Mouse (Mus musculus) neural tube, embryonic 13.5 days (tissue): ENCODE results near the gene Laptm5. TPM values are rescaled to one million over a fixed set of nuclear protein-coding genes. Genes with fewer than 3 reads are reported as not detected.

Source experiments
- ATAC-seq: fragments of 200-750 bp; cut with Nextera tagmentation; 2 replicates; pipeline ENCODE4 v1.8.0; 2017; ENCODE audit warnings: low read depth, mild to moderate bottlenecking, moderate TSS enrichment, moderate library complexity
- H3K27ac ChIP-seq: fragments of 300-500 bp; sonication (generic); replicated peaks from 2 replicates; pipeline ENCODE4 v1.5.1; 2015; ENCODE audit warnings: moderate library complexity, mild to moderate bottlenecking, inconsistent platforms
- H3K27me3 ChIP-seq: fragments of 300-500 bp; sonication (generic); 2 replicates; pipeline ENCODE4 v1.6.1; 2015; ENCODE audit warnings: mild to moderate bottlenecking, inconsistent platforms
- H3K36me3 ChIP-seq: fragments of 300-500 bp; sonication (generic); 2 replicates; pipeline ENCODE4 v1.6.1; 2015; ENCODE audit warnings: mild to moderate bottlenecking, inconsistent platforms
- H3K4me1 ChIP-seq: fragments of 300-500 bp; sonication (generic); replicated peaks from 2 replicates; pipeline ENCODE4 v1.6.1; 2015; ENCODE audit warnings: inconsistent platforms
- H3K4me2 ChIP-seq: fragments of 300-500 bp; sonication (generic); 2 replicates; pipeline ENCODE4 v1.6.1; 2015; ENCODE audit warnings: inconsistent platforms, mild to moderate bottlenecking, moderate library complexity
- H3K4me3 ChIP-seq: fragments of 300-500 bp; sonication (generic); 2 replicates; pipeline ENCODE4 v1.5.1; 2015; ENCODE audit warnings: mild to moderate bottlenecking, inconsistent platforms
- H3K9ac ChIP-seq: fragments of 300-500 bp; sonication (generic); 2 replicates; pipeline ENCODE4 v1.6.1; 2015; ENCODE audit warnings: moderate library complexity, mild to moderate bottlenecking, inconsistent platforms
- H3K9me3 ChIP-seq: fragments of 300-500 bp; sonication (generic); 2 replicates; pipeline ENCODE4 v1.6.1; 2016; ENCODE audit warnings: inconsistent platforms
- WGBS: fragments of 180-500 bp; shearing (Covaris S2); methylation state at CpG from one replicate; pipeline ENCODE4 v1.1.7; 2015; 5-methylcytosine and 5-hydroxymethylcytosine counted together
- polyA plus RNA-seq: library from polyadenylated mRNA; unstranded; fragments of >200 nt; fragmentation: Nextera tagmentation; extraction: Ambion mirVana; gene quantifications from 2 replicates; pipeline ENCODE4 v1.2.1, GENCODE M21; 2015

The Laptm5 gene
- polyA plus RNA-seq, 1 experiment from 2014 or later, result 31.7 TPM

GRCm38 (mm10) chr4:130882762-130883161 is 30.2 kb upstream of the Laptm5 start:
- no peak overlapping the region for H3K4me3 ChIP-seq
- ATAC-seq, result no peak
- no peaks in the 10 kb centered on the region for H3K9me3 ChIP-seq
- H3K27me3 ChIP-seq, result peaks cover 34% of the 10 kb centered on the region
- H3K4me2 ChIP-seq, result no peak overlapping the region
- H3K36me3 ChIP-seq, result no peaks in the 10 kb centered on the region
- peaks cover 23% of the 10 kb centered on the region for H3K4me1 ChIP-seq
- WGBS, result 75% methylated on average over 15 of the region's 15 CpGs
- H3K9ac ChIP-seq, result no peak overlapping the region
- no peak overlapping the region for H3K27ac ChIP-seq

DNA sequence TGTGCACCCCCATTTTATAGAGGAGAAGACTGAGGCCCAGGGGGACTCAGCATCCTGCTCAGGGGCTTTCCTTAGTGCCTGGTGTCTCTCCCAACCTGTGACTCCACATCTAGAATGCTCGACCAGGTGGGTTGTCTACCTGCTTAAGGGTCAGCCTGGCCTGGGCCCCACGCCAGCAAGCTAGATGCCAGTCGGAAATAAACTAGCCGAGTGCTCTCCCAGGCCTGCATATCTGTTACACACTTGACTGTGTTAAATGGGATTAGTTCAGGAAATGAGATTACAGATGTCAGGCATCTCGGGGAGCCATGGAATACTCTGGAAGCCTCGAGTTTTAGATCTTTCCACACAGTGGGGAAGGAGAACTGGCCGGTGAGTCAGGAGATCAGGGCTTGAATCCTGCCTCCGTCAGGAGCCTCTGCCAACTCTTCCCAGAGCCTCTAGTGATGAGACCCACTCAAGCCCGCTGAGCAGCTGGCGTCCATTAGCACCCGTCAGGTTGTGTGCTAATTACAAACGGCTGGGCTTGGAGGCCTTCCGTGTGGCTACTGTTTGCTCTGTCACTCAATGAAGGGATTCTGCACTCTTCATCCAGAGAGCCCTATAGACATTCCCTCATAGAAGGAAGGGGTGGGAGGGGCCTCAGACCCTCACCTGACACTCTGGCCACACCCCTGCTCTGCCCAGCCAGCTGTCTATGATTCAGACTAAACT is 28.9 kb upstream of the Laptm5 start:
- H3K36me3 ChIP-seq, result no peaks in the 10 kb centered on the region
- no peak overlapping the region for H3K4me2 ChIP-seq
- H3K4me1 ChIP-seq, result peaks cover 12% of the 10 kb centered on the region
- no peak overlapping the region for H3K4me3 ChIP-seq
- no peak for ATAC-seq
- H3K27ac ChIP-seq, result no peak overlapping the region
- WGBS, result 61% methylated on average over 13 of the region's 13 CpGs
- H3K9me3 ChIP-seq, result no peaks in the 10 kb centered on the region
- H3K27me3 ChIP-seq, result peaks cover 34% of the 10 kb centered on the region
- H3K9ac ChIP-seq, result no peak overlapping the region

- ATAC-seq, result no peak
- peaks cover 21% of the 10 kb centered on the region for H3K27me3 ChIP-seq
- H3K4me1 ChIP-seq, result peaks cover 15% of the 10 kb centered on the region
- H3K4me2 ChIP-seq, result no peak overlapping the region
- H3K27ac ChIP-seq, result no peak overlapping the region
- H3K4me3 ChIP-seq, result no peak overlapping the region
- no peak overlapping the region for H3K9ac ChIP-seq
- WGBS, result 14% methylated on average over 11 of the region's 11 CpGs
- H3K36me3 ChIP-seq, result no peaks in the 10 kb centered on the region
- no peaks in the 10 kb centered on the region for H3K9me3 ChIP-seq
Measured at GRCm38 (mm10) chr4:130887148-130887745, 25.7 kb upstream of the Laptm5 start.

- Histone ChIP-seq H3K4me2 (no peak overlapping the region), H3K4me1 (peaks cover 15% of the 10 kb centered on the region), H3K27me3 (peaks cover 14% of the 10 kb centered on the region), H3K9me3 (no peaks in the 10 kb centered on the region), H3K4me3 (no peak overlapping the region), H3K9ac (no peak overlapping the region), H3K36me3 (no peaks in the 10 kb centered on the region), H3K27ac (no peak overlapping the region)
- ATAC-seq, result no peak
- WGBS, result 54% methylated on average over 10 of the region's 11 CpGs
Measured at GRCm38 (mm10) chr4:130889777-130890510, 23.0 kb upstream of the Laptm5 start.

GRCm38 (mm10) chr4:130890511-130890840 is 22.4 kb upstream of the Laptm5 start:
- ATAC-seq, result no peak

DNA sequence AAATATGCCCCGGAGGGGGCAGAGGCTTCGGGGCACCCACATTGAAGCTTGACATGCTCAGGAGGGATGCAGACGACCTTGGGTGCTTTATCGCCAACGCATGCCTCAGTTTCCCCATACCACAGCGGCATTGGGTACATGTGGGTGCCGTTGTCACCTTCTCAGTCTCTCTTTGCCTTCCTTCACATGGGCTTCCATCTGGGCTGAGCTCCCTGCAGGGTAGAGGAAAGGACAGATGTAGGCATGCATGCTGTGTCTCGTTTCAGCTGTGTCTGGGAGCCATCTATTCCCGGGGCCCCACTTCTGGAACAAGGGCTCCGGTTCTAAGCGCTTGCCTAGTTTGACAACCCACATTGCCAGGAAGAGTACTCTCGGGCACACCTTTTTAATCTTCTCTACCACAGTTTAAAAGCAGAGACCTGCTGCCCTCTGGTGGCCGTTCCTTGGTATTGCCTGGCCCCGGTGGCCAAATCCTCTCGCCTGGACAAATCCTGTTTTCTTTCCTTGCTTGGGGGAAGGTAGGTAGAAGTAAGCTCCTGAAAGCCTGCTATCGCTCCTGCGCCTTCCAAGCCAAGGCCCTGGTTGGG is 20.8 kb upstream of the Laptm5 start:
- peak; percentile 56; the same call in 1 of the 2 replicates for ATAC-seq
- 40% methylated on average over 17 of the region's 17 CpGs for WGBS
- no peak overlapping the region for H3K4me3 ChIP-seq

More at GRCm38 (mm10) chr4:130890511-130890840, 22.4 kb upstream of the Laptm5 start:
- Histone ChIP-seq H3K9ac (no peak overlapping the region), H3K4me2 (no peak overlapping the region), H3K27ac (no peak overlapping the region), H3K36me3 (no peaks in the 10 kb centered on the region), H3K27me3 (peaks cover 12% of the 10 kb centered on the region), H3K9me3 (no peaks in the 10 kb centered on the region), H3K4me1 (peaks cover 15% of the 10 kb centered on the region), H3K4me3 (no peak overlapping the region)

DNA sequence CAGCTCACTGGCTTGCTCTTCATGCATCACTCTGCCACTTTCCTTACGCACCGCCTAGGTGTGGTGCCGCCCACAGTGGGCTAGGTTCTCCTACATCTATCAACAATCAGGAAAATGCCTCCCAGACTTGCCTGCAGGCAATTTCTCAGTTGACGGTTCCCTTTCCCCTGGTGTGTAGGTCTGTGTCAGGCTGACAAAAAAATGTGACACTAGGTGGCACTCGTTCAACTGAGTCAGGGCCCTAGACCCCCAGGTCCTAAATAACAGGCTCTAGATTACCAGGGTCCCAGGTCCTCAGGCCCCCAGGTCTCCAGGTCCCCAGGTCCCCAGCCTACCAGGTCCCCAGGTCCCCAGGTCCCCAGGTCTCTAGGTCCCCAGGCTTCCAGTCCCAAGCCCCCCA is 19.2 kb upstream of the Laptm5 start:
- Histone ChIP-seq H3K9ac (no peak overlapping the region), H3K36me3 (no peaks in the 10 kb centered on the region), H3K4me2 (no peak overlapping the region), H3K27ac (no peak overlapping the region), H3K4me3 (no peak overlapping the region), H3K4me1 (peaks cover 9% of the 10 kb centered on the region), H3K27me3 (peaks cover 12% of the 10 kb centered on the region), H3K9me3 (no peaks in the 10 kb centered on the region)
- 63% methylated on average over 5 of the region's 5 CpGs for WGBS
- ATAC-seq, result no peak

More for the DNA sequence above, 20.8 kb upstream of the Laptm5 start:
- Histone ChIP-seq H3K4me1 (peaks cover 15% of the 10 kb centered on the region), H3K9ac (no peak overlapping the region), H3K9me3 (no peaks in the 10 kb centered on the region), H3K27me3 (peaks cover 12% of the 10 kb centered on the region), H3K27ac (no peak overlapping the region), H3K4me2 (no peak overlapping the region), H3K36me3 (no peaks in the 10 kb centered on the region)

- Histone ChIP-seq H3K27ac (no peak overlapping the region), H3K27me3 (peaks cover 3% of the 10 kb centered on the region; the same call in 1 of the 2 replicates), H3K9ac (no peak overlapping the region), H3K9me3 (no peaks in the 10 kb centered on the region), H3K4me3 (no peak overlapping the region), H3K36me3 (no peaks in the 10 kb centered on the region), H3K4me1 (peaks cover under 1% of the 10 kb centered on the region; the same call in 1 of the 2 replicates), H3K4me2 (no peak overlapping the region)
- 94% methylated on average over 6 of the region's 6 CpGs for WGBS
- no peak for ATAC-seq
Measured at GRCm38 (mm10) chr4:130895701-130896100, 17.2 kb upstream of the Laptm5 start.

DNA sequence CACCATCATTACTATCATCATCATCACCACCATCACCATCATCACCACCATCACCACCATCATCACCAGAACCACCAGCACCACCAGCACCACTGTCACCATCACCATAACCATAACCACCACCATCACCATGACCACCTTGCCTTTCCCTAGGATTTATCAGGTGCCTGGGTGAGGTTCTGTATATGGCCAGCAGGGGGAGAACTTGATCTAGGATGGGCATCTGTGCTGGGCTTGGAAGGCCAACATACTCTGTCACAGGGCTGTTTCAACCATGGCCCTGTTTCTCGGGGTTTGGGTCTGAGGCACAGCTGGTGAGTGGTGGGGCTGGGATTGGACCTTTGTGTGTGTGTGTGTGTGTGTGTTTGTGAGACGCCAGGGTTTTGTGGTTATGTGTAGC is 16.6 kb upstream of the Laptm5 start:
- Histone ChIP-seq H3K4me2 (no peak overlapping the region), H3K27me3 (peaks cover 2% of the 10 kb centered on the region; the same call in 1 of the 2 replicates), H3K9ac (no peak overlapping the region), H3K9me3 (no peaks in the 10 kb centered on the region), H3K27ac (no peak overlapping the region), H3K4me1 (no peaks in the 10 kb centered on the region; the same call in 1 of the 2 replicates), H3K4me3 (no peak overlapping the region), H3K36me3 (no peaks in the 10 kb centered on the region)
- ATAC-seq, result no peak
- WGBS, result 66% methylated on average over 2 of the region's 2 CpGs

DNA sequence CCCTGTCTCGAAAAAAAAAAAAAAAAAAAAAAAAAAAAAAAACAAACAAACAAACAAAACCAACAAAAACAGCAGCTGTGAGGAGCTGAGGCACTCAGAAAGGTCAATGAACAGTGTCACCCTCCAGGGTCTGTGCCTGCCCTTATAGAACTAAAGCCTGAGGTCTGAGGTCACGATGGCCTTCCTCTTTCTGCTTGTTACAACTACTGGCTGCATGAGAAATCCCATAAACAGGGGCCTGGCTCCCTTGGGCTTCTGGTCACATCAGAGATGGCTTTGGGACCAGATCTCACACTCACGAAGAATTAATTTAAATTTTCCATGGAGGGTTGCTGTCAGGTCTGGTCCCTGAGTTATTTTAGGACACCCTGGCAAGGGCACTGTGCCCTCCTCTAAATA is 13.5 kb upstream of the Laptm5 start:
- no peaks in the 10 kb centered on the region for H3K27me3 ChIP-seq
- H3K4me1 ChIP-seq, result peaks cover 8% of the 10 kb centered on the region; the same call in 1 of the 2 replicates
- no peak overlapping the region for H3K27ac ChIP-seq
- H3K4me2 ChIP-seq, result no peak overlapping the region
- no peaks in the 10 kb centered on the region for H3K9me3 ChIP-seq
- H3K36me3 ChIP-seq, result no peaks in the 10 kb centered on the region
- ATAC-seq, result no peak
- no peak overlapping the region for H3K9ac ChIP-seq
- 73% methylated on average over 2 of the region's 3 CpGs for WGBS
- H3K4me3 ChIP-seq, result no peak overlapping the region

- 83% methylated on average over 6 of the region's 6 CpGs for WGBS
- no peaks in the 10 kb centered on the region for H3K9me3 ChIP-seq
- no peaks in the 10 kb centered on the region for H3K27me3 ChIP-seq
- no peaks in the 10 kb centered on the region for H3K36me3 ChIP-seq
- H3K9ac ChIP-seq, result no peak overlapping the region
- no peak overlapping the region for H3K4me3 ChIP-seq
- ATAC-seq, result no peak
- no peak overlapping the region for H3K27ac ChIP-seq
- H3K4me2 ChIP-seq, result no peak overlapping the region
- H3K4me1 ChIP-seq, result peaks cover 13% of the 10 kb centered on the region; the same call in 1 of the 2 replicates
Measured at GRCm38 (mm10) chr4:130899782-130900427, 13.0 kb upstream of the Laptm5 start.
